Mouse (Mus musculus) fat pad, adult 2 months (tissue): Measurements from ENCODE around the gene Hus1.

Source experiments
- DNase-seq: peaks from one replicate; pipeline ENCODE4 v3.0.0-alpha.2; 2011; ENCODE audit warnings: low read depth, low spot score; ENCODE audit errors: extremely low read depth

Gene Hus1

DNA sequence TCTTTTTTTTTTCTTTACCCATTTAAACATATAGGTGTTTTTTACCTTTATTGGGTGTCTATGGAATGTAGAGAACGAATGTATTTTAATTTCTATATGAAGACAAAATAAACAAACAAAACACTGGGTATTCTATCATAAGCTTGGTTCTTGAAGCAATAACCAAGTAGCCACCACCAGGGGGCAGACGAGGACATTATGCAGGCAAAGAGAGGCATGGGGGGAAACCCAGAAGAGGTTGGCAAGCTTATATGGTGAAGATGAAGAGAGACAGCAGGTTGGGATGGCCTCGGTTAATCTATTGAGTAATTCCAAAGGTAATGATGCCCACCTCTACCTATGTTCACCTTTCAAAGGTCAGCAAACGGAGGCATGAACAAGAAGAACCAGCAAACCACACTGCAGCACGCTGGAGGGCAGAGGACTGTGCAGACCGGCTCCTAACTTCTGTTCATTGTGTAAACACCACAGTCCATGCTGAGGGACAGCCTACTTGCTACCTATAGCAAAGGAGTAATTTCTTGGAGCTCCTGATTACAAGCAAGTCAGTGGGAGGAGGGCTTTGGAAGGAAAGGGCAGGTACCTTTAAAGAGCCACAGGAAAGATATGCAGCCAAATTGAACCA, 27.6 kb downstream of the Hus1 start:
- DNase-seq = no peak

DNA sequence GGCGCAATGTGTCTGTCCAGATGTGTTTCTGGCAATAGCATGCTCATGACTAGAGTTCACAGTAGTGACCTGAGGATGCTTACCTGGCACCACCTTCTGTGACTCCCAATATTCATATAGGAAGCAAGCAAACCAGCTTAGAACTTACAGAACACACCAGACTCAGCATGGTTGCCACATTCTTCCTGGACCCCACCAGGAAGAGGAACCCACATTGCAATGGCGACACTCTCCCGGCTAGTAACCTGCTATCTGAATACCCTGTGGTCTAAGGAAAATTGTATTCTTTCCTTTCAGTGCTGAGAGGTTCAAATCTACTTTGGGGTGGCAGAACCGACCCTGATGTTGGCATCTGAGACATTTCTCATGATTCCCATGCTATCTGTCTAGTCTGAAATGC, 32.8 kb downstream of the Hus1 start:
- DNase-seq = no peak

DNA sequence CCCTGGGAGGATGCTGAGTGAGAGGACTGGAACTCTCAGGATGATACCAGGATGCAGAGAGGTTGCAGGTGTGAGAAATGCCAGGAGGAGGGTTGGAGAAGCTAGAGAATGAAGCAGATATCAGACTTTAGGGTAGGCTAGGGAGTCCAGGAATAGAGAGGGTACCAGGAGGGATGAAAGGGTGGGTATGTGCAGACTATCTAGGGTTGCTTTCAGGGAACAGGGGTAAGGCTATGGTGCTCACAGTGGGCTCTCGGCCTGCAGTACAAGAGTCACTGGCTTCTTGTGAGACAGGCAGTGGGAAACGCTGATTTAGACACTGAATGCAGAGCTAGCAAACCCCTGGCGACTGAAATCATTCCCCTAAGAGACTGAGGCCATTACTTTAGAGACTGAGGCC, 37.8 kb downstream of the Hus1 start, which contains the start of gene Pkd1l1:
Gene Pkd1l1 (minus strand): TSS at position 101 of the 400 bp plus-strand sequence.
- no peak for DNase-seq

DNA sequence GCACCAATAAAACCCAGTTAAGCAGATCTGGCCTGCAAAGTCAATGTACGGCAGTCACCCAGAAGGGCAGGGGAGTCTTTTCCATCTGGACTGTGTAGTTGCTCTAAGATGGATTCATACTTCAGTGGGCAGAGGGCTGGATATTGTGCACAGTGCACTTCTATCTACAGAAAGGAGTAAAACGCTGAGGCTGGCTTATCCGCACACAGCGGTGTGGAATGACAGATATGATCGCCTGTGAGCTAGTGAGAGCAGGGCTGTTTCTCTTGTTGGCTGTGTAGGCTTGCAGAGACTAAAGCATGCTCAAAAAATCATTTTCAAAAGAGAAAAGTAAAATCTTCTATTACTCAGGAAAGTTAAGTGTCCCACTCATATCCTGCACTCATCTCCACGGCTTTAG, 38.9 kb downstream of the Hus1 start:
- no peak for DNase-seq

DNA sequence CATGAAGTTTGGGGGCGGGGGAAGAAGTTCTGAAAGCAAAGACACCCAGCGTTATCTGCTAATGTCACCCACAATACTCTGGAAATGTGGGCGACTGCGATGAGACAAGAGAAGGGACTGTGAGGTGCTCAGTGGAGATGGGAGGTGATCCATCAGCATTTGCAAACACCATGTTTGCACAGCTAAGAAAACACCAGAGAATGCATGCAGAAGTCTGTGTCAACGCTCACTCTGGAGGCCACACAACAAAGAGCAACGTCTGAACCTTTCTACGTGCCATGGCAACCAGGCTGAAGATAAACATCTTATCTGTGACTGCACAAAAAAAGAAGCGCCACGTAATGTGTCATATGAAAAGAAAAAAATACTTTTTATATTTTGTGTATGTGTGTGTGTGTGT, 40.5 kb downstream of the Hus1 start:
- DNase-seq = no peak

DNA sequence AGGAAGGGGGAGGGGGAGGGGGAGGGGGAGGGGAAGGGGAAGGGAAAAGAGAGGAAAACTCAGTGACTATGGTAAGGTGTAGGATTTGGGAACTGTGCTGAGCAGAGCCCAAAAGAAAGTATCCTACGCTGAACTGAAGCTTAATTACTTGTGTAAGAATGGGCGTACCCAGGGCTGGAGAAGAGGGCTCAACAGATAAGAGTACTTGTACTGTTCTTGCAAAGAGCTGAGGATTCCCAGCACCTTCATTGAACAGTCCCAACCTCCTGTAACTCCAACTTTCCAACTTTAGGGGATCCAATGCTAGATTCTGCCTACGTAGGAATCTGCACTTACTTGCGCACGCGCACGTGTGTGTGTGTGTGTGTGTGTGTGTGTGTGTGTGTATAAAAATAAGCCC, 42.9 kb downstream of the Hus1 start:
- no peak for DNase-seq

DNA sequence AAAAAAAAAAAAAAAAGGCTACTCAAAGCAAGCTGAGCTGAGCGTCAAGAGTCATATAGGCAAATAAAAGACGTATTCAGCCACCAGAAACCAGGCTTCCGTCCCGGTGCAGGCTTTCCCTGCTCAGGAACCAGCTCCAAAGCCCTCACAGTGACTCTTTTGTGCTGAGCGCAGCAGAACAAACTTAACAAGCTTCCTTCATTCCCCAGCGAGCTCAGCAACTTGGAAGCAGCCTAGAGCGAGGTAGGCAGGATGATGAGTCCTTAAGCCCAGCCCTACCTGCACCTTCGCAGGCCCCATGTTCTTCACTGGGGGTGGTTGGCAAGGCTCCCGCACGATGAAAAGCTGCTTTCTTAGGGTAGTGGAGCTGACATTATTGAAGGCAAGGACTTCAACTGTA, 52.4 kb downstream of the Hus1 start:
- no peak for DNase-seq

DNA sequence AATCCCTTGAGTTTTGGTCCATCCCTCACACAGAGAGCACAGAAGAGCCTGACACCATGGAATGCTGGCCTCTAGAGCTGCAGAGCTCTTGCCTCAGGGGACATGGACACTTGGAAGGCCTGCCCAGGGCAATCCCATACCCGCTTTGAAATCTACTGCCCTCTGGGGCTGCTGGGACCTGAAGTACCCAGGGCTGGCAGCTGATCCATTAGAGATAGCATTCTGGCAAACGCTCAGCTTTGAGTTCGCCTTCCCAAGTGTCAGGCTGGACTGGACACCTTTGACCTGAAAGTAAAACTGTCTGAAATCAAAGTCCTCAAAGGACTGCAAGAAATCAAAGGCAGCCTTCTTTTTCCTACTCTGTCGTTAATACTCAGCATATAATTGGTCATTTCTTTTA, 52.9 kb downstream of the Hus1 start:
- DNase-seq = no peak

DNA sequence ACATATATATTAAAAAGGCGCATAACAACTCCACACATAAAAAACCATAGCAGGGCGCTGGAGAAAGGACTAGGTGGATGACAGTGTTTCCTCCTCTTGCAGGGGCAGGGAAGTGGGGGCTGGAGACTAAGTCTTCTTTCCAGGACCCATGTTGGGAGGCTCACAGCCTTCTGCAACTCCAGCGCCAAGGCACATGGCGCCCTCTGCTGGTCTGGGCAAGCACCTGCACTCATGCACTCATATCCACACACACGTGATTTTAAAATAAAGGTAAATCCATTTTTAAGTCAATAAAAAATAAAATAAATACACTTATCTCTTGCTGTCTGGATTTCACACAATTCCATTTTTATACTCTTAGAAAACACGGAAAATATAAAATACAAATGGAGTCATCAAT, 54.0 kb downstream of the Hus1 start:
- DNase-seq = no peak

DNA sequence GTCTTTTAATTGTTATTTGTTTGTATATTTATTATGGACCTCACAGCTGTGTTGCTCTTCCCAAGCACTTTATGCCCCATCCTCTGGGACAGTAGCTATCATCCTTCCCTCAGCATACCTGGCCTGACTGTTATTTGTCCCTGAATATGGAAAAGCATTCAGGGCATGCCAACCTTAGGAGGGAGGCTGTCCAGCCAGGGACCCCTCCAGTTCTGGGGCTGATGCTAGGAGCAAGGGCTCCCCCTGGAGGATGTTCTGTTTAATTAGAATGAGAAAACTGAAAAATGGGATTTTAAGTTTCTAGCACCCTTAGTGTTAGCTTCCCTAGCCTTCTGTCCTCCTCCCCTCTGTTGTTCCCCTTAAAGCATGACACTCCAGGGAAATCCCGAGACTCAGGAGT, 55.3 kb downstream of the Hus1 start:
- DNase-seq = no peak

DNA sequence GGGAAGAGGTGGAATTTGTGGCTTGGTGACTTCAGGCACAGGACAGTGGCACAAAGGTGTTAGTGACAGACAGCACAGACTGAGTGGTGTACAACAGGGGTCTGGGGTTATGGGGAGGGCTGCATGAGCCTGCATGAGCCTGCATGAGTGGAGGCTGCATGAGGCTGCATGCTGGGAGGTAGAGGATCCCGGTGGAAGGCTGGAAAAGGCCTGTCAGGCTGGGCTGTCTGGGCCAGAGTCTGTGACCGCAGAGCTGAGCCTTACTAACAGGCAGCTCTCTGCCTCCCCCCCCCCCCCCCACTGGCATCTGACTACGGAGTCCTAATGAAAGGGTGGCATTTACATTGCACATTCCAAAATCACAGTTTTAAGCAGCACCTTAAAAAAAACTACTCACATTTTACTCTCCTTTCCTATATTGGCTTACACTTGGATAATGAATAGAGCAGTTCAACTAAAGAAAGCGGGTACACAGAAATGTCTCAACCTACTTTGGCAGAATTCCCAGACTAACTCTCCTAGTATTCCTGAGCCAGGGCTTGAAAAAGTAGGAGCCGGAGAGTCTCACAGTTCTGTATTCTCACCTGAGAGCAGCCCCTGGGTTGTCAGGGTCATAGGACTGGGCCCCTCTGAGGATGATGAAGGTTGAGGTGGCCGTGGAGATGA, 61.1 kb downstream of the Hus1 start:
- DNase-seq = no peak

DNA sequence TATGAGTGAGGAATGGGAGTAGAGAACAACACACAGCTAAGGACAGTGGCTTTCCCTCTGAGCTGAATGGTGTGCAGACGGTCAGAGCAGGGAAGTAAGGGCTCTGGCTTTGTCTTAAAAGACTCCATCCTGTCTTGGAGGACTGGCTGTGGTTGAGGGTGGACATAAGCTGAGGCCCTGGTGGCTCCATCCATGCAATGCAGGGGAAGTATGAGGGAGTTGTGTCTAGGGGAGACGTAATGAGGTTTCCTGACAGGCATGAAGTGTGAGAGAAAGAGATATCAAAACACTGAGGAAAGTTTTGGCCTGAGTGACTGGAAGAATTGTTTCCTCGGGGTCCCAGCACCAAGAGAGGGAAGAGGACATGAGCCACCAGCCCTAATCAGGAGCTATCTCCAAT, 62.1 kb downstream of the Hus1 start:
- no peak for DNase-seq

DNA sequence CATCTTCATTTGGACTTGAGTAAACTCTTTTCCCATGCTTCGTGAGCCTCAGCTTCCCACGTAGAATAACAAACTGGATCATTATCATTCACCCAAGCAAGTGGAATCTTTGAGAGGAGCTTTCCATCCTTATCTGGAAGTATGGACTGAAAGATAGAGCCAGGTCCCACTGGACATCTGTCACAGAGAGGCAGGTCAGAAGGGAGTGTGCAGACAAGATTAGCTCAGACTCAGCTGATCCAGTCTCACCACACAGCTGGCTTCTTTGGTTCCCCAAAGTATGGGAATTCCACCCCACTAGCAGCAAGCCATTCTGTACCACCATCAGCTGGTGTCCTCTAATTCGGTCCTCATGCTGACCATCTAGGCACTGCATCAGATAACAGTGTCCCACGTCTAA, 66.9 kb downstream of the Hus1 start:
- no peak for DNase-seq
